Mouse (Mus musculus) midbrain, embryonic 16.5 days (tissue): ENCODE measurements around the gene Xrcc5. TPM values are rescaled to one million over a fixed set of nuclear protein-coding genes. Genes with fewer than 3 reads are reported as not detected.

Experiments used
- ATAC-seq: fragments of 200-750 bp; cut with Nextera tagmentation; 2 replicates; pipeline ENCODE4 v1.8.0; 2017; ENCODE audit warnings: moderate TSS enrichment
- H3K27ac ChIP-seq: fragments of 300-500 bp; sonication (generic); 2 replicates; pipeline ENCODE4 v1.5.1; 2014; ENCODE audit warnings: mild to moderate bottlenecking, low read length, mixed read lengths
- H3K27me3 ChIP-seq: fragments of 300-500 bp; sonication (generic); 2 replicates; pipeline ENCODE4 v1.6.1; 2014; ENCODE audit warnings: low read depth, low read length, mixed read lengths; ENCODE audit not compliant: control insufficient read depth, insufficient read depth
- H3K36me3 ChIP-seq: fragments of 300-500 bp; sonication (generic); 2 replicates; pipeline ENCODE4 v1.6.1; 2014; ENCODE audit warnings: mild to moderate bottlenecking, low read length, moderate library complexity, mixed read lengths; ENCODE audit not compliant: control insufficient read depth, insufficient read depth
- H3K4me1 ChIP-seq: fragments of 300-500 bp; sonication (generic); 2 replicates; pipeline ENCODE4 v1.6.1; 2014; ENCODE audit warnings: mild to moderate bottlenecking, low read length, mixed read lengths; ENCODE audit not compliant: control insufficient read depth, insufficient read depth
- H3K4me2 ChIP-seq: fragments of 300-500 bp; sonication (generic); 2 replicates; pipeline ENCODE4 v1.6.1; 2014; ENCODE audit warnings: mild to moderate bottlenecking, low read length, mixed read lengths
- H3K4me3 ChIP-seq: fragments of 300-500 bp; sonication (generic); 2 replicates; pipeline ENCODE4 v1.5.1; 2014; ENCODE audit warnings: low read depth, mild to moderate bottlenecking, low read length, moderate library complexity, mixed read lengths
- H3K9ac ChIP-seq: fragments of 300-500 bp; sonication (generic); 2 replicates; pipeline ENCODE4 v1.6.1; 2014; ENCODE audit warnings: low read depth, low read length, mixed read lengths
- H3K9me3 ChIP-seq: fragments of 300-500 bp; sonication (generic); replicated peaks from 2 replicates; pipeline ENCODE4 v1.6.1; 2014; ENCODE audit warnings: mild to moderate bottlenecking, low read length, mixed read lengths; ENCODE audit not compliant: control insufficient read depth, poor library complexity, severe bottlenecking
- WGBS: fragments of 180-500 bp; shearing (Covaris S2); extraction: QIAGEN DNeasy Blood & Tissue Kit; methylation state at CpG from one replicate; pipeline ENCODE4 v1.1.7; 2014; 5-methylcytosine and 5-hydroxymethylcytosine counted together
- polyA plus RNA-seq: library from polyadenylated mRNA; unstranded; fragments of >200 nt; fragmentation: Nextera tagmentation; extraction: Ambion mirVana; gene quantifications from 2 replicates; pipeline ENCODE4 v1.2.1, GENCODE M21; 2015

Gene Xrcc5
- polyA plus RNA-seq, 1 experiment from 2014 or later: 12.9 TPM

GRCm38 (mm10) chr1:72432579-72432978 is 125.4 kb downstream of the Xrcc5 start:
- Histone ChIP-seq H3K27me3 (no peaks in the 10 kb centered on the region), H3K4me2 (no peak overlapping the region), H3K4me3 (no peak overlapping the region), H3K9ac (no peak overlapping the region), H3K4me1 (no peaks in the 10 kb centered on the region), H3K27ac (no peak overlapping the region), H3K9me3 (no peaks in the 10 kb centered on the region), H3K36me3 (peaks cover 4% of the 10 kb centered on the region; the same call in 1 of the 2 replicates)
- 100% methylated on average over 1 of the region's 1 CpGs for WGBS
- no peak for ATAC-seq

- no peaks in the 10 kb centered on the region for H3K9me3 ChIP-seq
- no peaks in the 10 kb centered on the region for H3K27me3 ChIP-seq
- H3K36me3 ChIP-seq: no peaks in the 10 kb centered on the region
- H3K4me2 ChIP-seq: no peak overlapping the region
- 51% methylated on average over 3 of the region's 3 CpGs for WGBS
- H3K4me3 ChIP-seq: no peak overlapping the region
- no peak overlapping the region for H3K27ac ChIP-seq
- H3K4me1 ChIP-seq: no peaks in the 10 kb centered on the region
- ATAC-seq: no peak
- H3K9ac ChIP-seq: no peak overlapping the region
These were observed 127.3 kb downstream of the Xrcc5 start for GRCm38 (mm10) chr1:72434510-72434909.

- no peak overlapping the region for H3K9ac ChIP-seq
- H3K4me3 ChIP-seq: no peak overlapping the region
- no peaks in the 10 kb centered on the region for H3K27me3 ChIP-seq
- H3K36me3 ChIP-seq: no peaks in the 10 kb centered on the region
- no peaks in the 10 kb centered on the region for H3K9me3 ChIP-seq
- no peaks in the 10 kb centered on the region for H3K4me1 ChIP-seq
- no peak overlapping the region for H3K27ac ChIP-seq
- H3K4me2 ChIP-seq: no peak overlapping the region
- no peak for ATAC-seq
- 89% methylated on average over 5 of the region's 5 CpGs for WGBS
These were observed 129.7 kb downstream of the Xrcc5 start for GRCm38 (mm10) chr1:72436967-72437366.

- Histone ChIP-seq H3K4me1 (no peaks in the 10 kb centered on the region), H3K27me3 (no peaks in the 10 kb centered on the region), H3K9ac (no peak overlapping the region), H3K4me2 (no peak overlapping the region), H3K27ac (no peak overlapping the region), H3K4me3 (no peak overlapping the region), H3K9me3 (no peaks in the 10 kb centered on the region), H3K36me3 (no peaks in the 10 kb centered on the region)
- ATAC-seq: no peak
- WGBS: 66% methylated on average over 8 of the region's 8 CpGs
These were observed 131.9 kb downstream of the Xrcc5 start for GRCm38 (mm10) chr1:72439146-72439545.

GRCm38 (mm10) chr1:72442747-72443146 is 135.5 kb downstream of the Xrcc5 start:
- peaks cover 5% of the 10 kb centered on the region; the same call in 1 of the 2 replicates for H3K36me3 ChIP-seq
- no peak overlapping the region for H3K4me3 ChIP-seq
- H3K4me1 ChIP-seq: no peaks in the 10 kb centered on the region
- no peaks in the 10 kb centered on the region for H3K27me3 ChIP-seq
- H3K9me3 ChIP-seq: no peaks in the 10 kb centered on the region
- 95% methylated on average over 2 of the region's 2 CpGs for WGBS
- H3K9ac ChIP-seq: no peak overlapping the region
- ATAC-seq: no peak
- H3K27ac ChIP-seq: no peak overlapping the region
- no peak overlapping the region for H3K4me2 ChIP-seq

Other genes with a start within 250 kb of the Xrcc5 start
- 1.6 and 1.9 TPM in 2 replicates for gene Mreg, start 95.1 kb upstream of the Xrcc5 start, polyA plus RNA-seq
- 5.9 and 8.3 TPM in 2 replicates for gene Pecr, start 23.1 kb upstream of the Xrcc5 start, polyA plus RNA-seq
- 40.8 and 42.5 TPM in 2 replicates for gene Tmem169, start 23.1 kb upstream of the Xrcc5 start, polyA plus RNA-seq
- 7.9 and 8.0 TPM in 2 replicates for gene March4, start 229.5 kb downstream of the Xrcc5 start, polyA plus RNA-seq